Mouse (Mus musculus) right cerebral cortex, postnatal 25 days (tissue): ENCODE results near the gene Tmem121.

ENCODE experiments used
- DNase-seq: peaks from one replicate; pipeline ENCODE4 v3.0.0; 2022

Gene Tmem121

DNA sequence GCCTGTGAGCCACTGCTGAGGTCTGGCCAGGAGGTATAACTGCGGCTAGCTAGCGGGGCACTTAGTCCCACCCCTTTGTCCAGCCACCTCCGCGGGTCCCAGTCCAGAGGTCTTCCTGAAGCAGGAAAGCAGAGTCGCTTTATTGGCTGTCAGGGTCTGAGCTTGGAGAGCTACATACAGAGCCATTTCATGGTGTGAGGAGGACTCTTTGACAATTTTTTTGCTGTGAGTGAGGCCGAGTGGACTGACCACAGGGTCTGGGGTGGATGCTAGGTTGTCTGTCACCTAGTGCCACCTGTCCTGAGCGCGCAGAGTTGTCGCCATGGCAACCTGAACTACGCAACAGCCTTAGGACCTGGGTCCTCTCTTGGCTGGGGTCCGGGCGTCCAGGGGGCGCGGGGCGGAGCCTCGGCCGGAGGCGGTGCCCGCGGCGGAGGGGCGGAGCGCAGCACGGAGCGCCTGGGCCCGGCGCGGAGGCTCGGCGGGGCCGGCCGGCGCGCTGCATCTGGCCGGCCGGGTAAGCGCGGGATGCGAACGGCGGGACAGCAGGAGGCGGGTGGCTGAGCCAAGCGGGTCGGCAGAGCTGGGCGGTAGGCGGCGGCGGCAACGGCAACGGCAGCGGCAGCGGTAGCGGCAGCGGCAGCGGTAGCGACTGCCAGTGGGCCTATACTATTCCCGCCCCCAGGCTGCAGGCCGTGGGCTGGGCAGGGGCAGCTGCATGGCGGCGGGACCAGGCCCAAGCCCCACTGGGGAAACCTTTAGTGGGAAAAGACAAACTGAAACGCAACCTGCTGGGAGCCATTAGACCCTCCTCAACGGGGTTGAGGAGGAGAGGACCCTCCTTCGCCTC is at the start of gene Tmem121:
Gene Tmem121, plus strand, starts transcription at position 489 of the 850 bp plus-strand sequence.
- peak; percentile 73 for DNase-seq

DNA sequence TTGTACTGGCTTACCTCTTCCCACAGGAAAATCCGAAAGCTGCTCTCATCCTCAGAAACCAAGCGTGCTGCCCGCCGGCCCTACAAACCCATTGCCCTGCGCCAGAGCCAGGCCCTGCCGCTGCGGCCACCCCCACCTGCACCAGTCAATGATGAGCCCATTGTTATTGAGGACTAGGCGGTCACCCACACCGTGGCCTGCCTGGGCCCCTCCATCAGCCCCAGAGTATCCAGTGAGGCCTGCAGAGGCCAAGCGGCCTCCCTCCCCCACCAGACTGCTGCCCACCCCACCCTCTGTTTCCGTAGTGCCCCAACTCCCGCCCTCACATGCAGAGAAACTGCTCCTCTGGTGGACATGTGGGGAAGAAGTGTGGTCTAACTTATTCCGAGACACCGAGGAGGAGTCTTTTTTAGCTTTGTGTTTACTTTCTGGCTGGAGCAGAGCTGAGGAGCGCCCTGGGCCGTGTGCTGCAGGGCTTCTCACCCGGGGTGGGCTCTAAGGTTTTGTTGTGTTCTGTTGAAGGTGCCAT is 49.2 kb upstream of the Tmem121 start:
- DNase-seq: no peak

DNA sequence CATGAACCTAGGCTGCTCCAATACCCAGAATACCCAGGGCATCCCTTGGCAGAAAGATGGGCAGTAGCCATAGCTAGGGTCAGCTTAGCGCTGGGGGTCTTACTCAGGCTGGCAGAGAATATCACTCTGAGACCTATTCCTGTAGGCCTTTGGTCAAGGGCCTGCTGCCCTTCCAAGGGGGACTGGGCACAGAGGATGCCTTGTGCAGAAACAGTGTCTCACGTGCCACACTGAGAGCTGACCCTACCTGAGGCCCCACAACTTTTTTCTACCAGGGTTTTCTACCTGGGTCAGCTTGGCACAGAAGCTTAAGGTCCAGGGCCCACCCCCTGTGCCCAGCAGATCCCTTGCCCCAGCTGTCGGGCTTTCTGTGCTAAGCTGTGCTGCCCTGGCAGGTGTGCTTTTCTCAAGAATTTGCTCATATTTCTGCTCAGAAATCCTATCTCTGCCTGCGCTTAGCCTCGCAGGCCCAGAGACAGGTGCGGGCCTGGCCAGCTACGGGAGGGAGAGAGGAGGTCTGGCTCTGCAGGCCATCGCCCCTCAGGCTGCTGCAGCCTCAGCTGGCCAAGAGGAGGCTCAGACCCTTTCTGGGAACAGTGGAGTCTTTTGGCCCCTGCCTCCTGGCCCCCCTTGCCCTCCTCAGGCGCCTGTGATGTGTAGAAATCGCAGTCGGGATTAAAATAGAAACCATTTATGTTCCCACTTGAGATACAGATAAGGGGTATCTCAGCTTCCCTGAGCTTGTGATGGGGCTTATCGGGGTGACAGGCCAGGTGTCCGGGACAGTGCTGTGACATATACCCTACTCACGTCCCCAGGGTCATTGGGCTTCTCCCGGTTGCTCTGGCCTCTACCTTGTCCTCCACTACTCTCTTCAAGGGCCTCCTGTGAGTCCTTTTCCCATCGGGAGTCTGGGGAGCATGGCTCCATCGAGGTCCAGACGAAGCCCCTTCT is 48.2 kb upstream of the Tmem121 start:
- no peak for DNase-seq

- DNase-seq: no peak
These were observed 47.4 kb upstream of the Tmem121 start for GRCm38 (mm10) chr12:113138291-113138690.

GRCm38 (mm10) chr12:113138901-113139864 is 46.5 kb upstream of the Tmem121 start:
- DNase-seq: no peak

DNA sequence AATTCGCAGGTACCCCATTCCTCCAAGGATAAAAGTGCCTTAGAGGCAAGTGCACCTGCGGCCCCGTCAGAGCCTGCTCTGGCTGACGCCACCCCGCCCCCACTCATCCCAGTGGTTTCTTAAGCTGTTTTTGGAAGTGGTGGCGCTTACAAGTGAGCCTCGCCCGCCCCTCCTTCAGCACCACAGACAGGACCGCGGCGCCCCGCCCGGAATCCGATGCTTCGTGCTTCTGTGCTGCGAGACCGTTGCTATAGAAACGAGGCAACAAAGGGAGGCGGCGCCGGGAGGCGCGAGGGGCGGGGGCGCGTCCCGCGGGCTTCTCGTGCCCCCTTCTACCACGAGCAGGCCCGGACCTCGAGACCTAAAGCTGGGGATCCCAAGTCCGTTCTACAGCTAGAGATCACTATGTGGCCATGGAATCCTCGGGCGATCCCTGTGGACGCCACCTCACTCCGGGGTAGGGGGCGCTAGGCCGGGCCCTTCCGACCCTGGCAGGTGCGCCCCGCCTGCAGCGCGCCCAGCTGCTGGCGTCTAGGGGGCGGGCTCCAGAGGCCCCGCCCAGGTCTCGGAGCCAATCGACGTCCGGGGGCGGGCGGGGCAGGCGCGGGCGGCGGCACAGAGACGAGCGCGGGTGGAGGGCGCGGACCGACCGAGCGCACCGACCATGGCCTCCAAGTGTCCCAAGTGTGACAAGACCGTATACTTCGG is 45.7 kb upstream of the Tmem121 start, which contains the start of gene Crip2:
Gene Crip2, plus strand, starts transcription at position 329 of the 708 bp plus-strand sequence.
- peak; percentile 93 for DNase-seq

GRCm38 (mm10) chr12:113140616-113141411 is 44.9 kb upstream of the Tmem121 start:
- DNase-seq: no peak

DNA sequence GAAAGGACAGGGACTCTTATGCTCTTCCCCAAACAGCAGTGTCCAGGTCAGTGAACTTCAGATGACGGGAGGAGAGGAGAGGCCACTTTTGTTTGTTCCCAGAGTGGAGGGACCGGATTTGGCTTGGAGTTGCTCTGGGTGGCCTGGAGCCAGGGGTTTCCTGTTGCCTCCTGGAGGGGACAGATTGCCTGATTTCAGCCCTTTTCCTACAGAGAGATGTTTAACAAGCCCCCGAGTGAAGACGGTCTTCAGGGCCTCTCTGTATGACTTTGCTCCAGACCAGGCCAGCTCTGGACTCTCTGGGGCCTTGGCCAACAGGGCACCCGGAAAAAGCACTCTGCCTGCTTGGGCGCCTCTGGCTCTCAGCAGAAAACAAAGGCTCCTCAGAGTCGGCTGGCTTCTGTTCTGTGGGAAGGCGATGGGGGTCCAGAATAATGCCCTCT is 44.2 kb upstream of the Tmem121 start:
- DNase-seq: no peak

GRCm38 (mm10) chr12:113142021-113142975 is 43.4 kb upstream of the Tmem121 start:
- DNase-seq: peak; percentile 48

DNA sequence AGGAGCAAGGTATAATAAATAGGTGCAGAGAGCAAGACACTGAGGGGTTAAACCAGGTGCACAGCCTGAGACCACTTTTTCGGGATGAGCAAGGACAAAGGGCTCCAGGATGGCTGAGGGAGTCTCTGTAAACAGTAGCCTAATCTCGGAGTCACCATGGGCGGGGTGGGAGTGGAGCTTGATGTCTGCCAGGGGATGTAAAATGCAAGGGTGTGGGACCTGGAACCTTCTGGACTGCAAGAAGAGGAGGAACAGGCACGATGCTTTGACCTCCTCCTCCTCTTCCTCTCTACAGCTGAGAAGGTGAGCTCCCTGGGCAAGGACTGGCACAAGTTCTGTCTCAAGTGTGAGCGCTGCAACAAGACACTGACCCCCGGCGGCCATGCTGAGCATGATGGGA is 42.6 kb upstream of the Tmem121 start:
- no peak for DNase-seq

DNA sequence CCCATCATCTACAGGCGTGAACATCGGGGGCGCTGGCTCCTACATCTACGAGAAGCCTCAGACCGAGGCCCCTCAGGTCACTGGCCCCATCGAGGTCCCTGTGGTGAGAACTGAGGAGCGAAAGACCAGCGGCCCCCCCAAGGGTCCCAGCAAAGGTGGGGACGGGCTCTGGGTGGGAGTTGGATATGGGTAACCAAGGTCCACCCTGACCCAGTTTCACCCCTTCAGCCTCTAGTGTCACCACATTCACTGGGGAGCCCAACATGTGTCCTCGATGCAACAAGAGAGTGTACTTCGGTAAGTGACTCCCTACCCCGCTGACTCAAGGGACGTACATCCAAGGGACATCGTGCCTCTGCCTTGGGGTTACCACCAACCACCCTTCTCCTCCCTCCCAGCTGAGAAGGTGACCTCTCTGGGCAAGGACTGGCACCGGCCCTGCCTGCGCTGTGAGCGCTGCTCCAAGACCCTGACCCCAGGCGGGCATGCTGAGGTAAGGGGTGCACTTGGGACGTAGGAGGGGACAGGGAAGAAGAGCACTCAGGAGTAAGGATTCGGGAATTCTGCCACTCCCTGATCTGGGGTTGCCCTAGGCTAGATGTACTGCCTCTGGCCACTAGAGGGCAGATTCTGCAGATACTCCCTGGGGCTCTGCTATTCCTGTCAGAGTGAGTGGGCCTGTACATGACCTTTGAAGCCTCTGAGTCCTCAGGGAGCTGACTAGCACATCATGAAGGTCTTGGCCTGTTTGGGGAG is 41.6 kb upstream of the Tmem121 start:
- no peak for DNase-seq

GRCm38 (mm10) chr12:113144886-113145285 is 40.8 kb upstream of the Tmem121 start:
- DNase-seq: no peak

GRCm38 (mm10) chr12:113145591-113145990 is 40.1 kb upstream of the Tmem121 start:
- no peak for DNase-seq

- DNase-seq: peak; percentile 73
These were observed 39.3 kb upstream of the Tmem121 start, which contains the start of gene Crip1 for GRCm38 (mm10) chr12:113146112-113147057. Crip1 (plus strand) TSS chr12:113146316.

GRCm38 (mm10) chr12:113147481-113147880 is 38.2 kb upstream of the Tmem121 start:
- DNase-seq: no peak

- no peak for DNase-seq
These were observed 37.2 kb upstream of the Tmem121 start for GRCm38 (mm10) chr12:113148381-113149035.

GRCm38 (mm10) chr12:113149341-113149740 is 36.4 kb upstream of the Tmem121 start:
- no peak for DNase-seq
